Mouse (Mus musculus): ENCODE measurements around the gene Lrr1.
"Not testable (repeated sequence)": the region's sequence is repeated elsewhere in the genome, so short reads cannot be mapped to it uniquely, and the experiment has no call there.

Lrr1 gene

GRCm38 (mm10) chr12:69163586-69163985, 5.0 kb upstream of the Lrr1 start:
- DNase-seq (ENCODE audit: low read depth, low spot score) = not testable (repeated sequence)

DNA sequence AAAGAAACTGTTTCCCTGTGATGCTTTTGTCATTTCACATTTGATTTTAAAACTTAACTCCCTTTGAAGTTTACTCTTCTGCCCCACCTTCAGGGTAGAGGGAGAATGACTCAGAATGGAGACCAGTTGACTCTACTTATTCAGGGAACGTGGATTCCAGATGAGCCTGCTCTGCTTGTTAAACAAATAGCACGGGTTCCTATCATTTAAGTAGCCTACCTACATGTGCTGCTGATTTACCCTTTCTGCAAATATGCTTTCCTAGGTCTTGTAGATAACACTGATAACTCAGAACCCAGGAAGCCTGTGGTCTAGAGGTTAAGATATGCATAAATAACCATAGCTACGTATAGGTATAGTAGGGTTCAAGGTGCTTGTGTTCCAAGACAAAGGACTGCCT, 3.7 kb upstream of the Lrr1 start:
- no peak for DNase-seq (ENCODE audit: low read depth, low spot score)

DNA sequence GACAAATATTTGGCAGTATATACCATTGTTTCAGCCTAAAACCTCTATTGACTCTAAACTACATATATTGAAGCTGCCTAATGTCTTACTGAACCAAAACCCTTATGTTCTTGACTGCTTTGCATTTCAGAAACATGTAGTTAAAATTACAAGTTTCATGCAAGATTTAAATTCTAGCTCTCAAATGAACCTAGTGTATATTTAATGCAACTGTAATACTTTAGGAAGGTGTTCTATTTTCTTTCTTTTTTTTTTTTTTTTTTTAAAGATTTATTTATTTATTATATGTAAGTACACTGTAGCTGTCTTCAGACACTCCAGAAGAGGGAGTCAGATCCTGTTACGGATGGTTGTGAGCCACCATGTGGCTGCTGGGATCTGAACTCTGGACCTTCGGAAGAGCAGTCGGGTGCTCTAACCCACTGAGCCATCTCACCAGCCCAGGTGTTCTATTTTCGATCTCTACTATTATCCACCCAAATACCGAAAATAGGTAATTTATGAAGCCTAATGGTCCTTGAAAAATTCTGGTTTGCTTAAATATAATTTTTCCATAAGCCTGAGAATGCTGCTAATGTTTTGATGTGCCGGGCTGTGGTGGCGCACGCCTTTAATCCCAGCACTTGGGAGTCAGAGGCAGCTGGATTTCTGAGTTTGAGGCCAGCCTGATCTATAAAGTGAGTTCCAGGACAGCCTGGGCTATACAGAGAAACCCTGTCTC, 1.6 kb upstream of the Lrr1 start:
- not testable (repeated sequence) for DNase-seq (ENCODE audit: low read depth, low spot score)

- DNase-seq (ENCODE audit: low read depth, low spot score) = no peak
Observed at GRCm38 (mm10) chr12:69167656-69168460, 756 bp upstream of the Lrr1 start.

- DNase-seq (ENCODE audit: low read depth, low spot score) = no peak
Observed at GRCm38 (mm10) chr12:69171307-69171706, 2.7 kb downstream of the Lrr1 start.

GRCm38 (mm10) chr12:69175975-69176374, 7.4 kb downstream of the Lrr1 start:
- no peak for DNase-seq (ENCODE audit: low read depth, low spot score)

- DNase-seq (ENCODE audit: low read depth, low spot score) = no peak
Observed at GRCm38 (mm10) chr12:69177526-69177925, 8.9 kb downstream of the Lrr1 start.

- DNase-seq (ENCODE audit: low read depth, low spot score) = no peak
Observed at GRCm38 (mm10) chr12:69179371-69179770, 10.8 kb downstream of the Lrr1 start.

DNA sequence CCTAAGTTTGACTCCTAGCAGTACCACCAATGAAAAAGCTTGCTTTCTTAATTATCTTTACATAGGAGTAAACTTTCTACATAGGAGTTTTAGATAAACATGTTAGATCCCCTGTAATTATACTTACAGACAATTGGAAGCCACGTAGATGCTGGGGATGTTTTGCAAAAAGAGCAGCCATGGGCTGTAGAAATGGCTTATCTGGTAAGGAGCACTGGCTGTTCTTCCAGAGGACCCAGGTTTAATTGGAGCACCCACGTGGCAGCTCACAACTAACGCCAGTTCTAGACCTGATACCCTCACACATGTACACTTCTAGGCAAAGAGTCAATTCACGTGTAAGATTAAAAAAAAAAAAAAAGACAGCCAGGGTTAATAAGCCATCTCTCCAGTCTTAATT, 13.2 kb downstream of the Lrr1 start:
- DNase-seq (ENCODE audit: low read depth, low spot score) = no peak

GRCm38 (mm10) chr12:69183583-69184308, 15.1 kb downstream of the Lrr1 start, which contains the start of the genes Rpl36al and Mgat2:
Gene Rpl36al, minus strand, starts transcription at chr12:69184083.
Gene Mgat2, plus strand, starts transcription at chr12:69184157.
- peak; percentile 97 for DNase-seq (ENCODE audit: low read depth, low spot score)

- DNase-seq (ENCODE audit: low read depth, low spot score) = peak; percentile 25
Observed at GRCm38 (mm10) chr12:69184342-69185295, 16.0 kb downstream of the Lrr1 start.

GRCm38 (mm10) chr12:69185371-69185770, 16.8 kb downstream of the Lrr1 start:
- DNase-seq (ENCODE audit: low read depth, low spot score) = no peak

DNA sequence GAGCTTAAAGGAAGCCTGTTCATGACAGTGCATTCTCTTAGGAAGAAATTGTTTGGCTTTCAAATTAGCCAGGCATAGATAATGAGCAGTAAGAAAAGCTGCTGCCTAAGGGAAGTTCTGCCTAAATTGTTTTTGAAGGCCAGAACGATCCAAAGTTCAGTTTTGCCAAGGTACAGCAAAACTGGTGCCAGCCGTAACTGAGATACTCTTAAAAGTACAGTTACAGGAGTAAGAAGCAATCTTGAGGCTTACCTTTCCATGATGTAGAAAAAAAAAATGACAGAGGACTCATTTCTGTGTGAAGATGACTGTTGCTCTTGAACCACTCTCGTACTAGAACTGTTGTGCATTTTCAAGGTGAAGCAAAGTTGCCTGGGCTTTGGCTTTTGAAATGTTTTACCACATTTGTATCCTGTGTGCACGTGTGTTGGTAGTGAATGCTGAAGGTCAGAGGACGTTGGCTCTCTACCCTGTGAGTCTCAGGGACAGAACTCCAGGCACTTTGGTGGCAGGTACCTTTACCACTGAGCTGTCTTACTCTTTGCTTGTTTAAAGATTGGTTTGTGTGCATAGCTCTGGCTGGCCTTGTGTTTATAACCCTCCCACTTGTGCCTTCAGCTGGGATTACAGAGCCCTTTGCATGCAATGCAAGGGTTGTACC, 18.3 kb downstream of the Lrr1 start:
- no peak for DNase-seq (ENCODE audit: low read depth, low spot score)

- DNase-seq (ENCODE audit: low read depth, low spot score) = no peak
Observed at GRCm38 (mm10) chr12:69190074-69190473, 21.5 kb downstream of the Lrr1 start.

- DNase-seq (ENCODE audit: low read depth, low spot score) = no peak
Observed at GRCm38 (mm10) chr12:69190522-69190921, 21.9 kb downstream of the Lrr1 start.

DNA sequence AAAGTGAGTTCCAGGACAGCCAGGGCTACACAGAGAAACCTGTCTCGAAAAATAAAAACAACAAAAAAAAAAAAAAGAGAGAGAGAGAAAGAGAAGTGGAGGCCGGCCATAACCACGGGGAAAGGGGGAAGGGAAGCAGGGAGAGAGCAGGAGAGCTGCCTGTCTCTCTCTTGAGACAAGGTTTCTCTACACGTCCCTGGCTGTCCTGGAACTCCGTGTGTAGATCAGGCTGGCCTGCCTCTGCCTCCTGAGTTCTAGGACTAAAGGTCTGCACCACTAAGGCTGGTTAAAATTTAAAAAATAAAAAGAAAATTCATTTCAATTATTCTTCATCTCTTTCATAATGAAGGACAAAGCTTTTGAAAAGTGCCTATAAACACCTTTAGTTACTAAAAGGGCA, 22.8 kb downstream of the Lrr1 start:
- no peak for DNase-seq (ENCODE audit: low read depth, low spot score)

- DNase-seq (ENCODE audit: low read depth, low spot score) = no peak
Observed at GRCm38 (mm10) chr12:69192637-69193036, 24.0 kb downstream of the Lrr1 start.

DNA sequence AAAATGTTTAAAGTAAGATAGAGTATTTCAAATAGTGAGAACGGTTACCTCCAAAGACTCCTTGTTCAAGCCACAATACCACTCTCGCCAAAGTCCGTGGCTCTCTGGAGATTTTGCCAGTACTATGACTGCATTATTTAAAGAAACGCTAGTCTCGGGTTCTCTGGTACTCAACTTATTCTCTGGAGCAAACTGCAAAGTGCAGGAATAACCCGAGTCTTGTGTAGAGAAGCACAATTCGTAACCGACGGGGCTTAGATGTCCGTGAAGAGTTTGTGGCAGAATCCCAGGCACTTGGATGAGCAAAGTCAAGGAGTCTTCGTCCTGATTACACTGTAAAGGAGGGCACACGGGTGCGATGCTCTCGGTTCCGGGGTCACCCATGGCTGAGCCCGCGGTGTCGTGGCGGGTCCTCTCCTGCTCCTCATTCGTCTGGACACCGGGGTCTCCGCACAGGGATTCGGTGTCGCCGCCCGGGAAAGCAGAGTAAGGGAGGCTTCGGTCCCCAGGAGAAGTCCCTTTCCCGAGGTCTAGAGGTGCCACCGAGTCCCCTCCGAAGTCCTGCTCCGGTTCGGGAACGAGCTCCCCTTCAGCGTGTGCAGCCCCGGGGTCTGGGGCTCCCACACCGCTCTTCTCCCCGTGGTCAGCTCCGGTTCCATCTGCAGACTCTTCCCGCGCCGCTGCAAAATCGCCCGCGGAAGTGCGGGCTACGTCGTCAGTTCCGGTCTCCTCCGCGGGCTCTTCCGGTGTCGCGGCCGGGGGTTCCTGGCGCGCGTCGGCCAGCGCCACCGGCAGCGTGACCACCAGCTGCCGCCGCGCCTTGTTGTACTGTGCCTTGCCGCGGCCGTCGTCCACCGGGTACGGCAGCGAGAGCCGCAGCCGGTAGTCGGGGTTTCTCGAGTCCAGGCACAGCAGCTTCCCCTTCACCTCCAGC, 28.1 kb downstream of the Lrr1 start, which contains the start of gene Gm49383:
Gene Gm49383, minus strand, starts transcription at position 661 of the 934 bp plus-strand sequence.
- peak; percentile 54 for DNase-seq (ENCODE audit: low read depth, low spot score)
